Mouse (Mus musculus) CH12.LX (cell line): ENCODE results near the gene Uso1. TPM values are rescaled to one million over a fixed set of nuclear protein-coding genes. Genes with fewer than 3 reads are reported as not detected.

ENCODE experiments used
- DNase-seq: peaks from one replicate; pipeline ENCODE4 v3.0.0-alpha.2; 2013; ENCODE audit errors: extremely low read depth
- H3K27ac ChIP-seq: 2 replicates; pipeline ENCODE4 v1.5.1; 2012; ENCODE audit warnings: low read depth, mild to moderate bottlenecking, control low read depth, moderate library complexity; ENCODE audit not compliant: insufficient read depth
- H3K27me3 ChIP-seq: replicated peaks from 2 replicates; pipeline ENCODE3; 2012; ENCODE audit warnings: inconsistent platforms
- H3K36me3 ChIP-seq, 2 experiments: replicated peaks in 1 of 2; 2 replicates each; pipeline versions ENCODE3 to v1.6.1; 2012; ENCODE audit warnings: inconsistent platforms in 1 of 2, low read length in 1 of 2, mild to moderate bottlenecking in 1 of 2, mixed read lengths in 1 of 2, moderate library complexity in 1 of 2; ENCODE audit not compliant: control insufficient read depth in 1 of 2, insufficient read depth in 1 of 2
- H3K4me1 ChIP-seq, 2 experiments: 2 replicates each; pipeline ENCODE4 v1.6.1; 2012; ENCODE audit warnings: inconsistent platforms in 1 of 2, moderate library complexity in 1 of 2; ENCODE audit not compliant: insufficient read depth in 2 of 2, control insufficient read depth in 1 of 2
- H3K4me2 ChIP-seq: 2 replicates; pipeline ENCODE4 v1.6.1; 2012; ENCODE audit warnings: low read depth, mild to moderate bottlenecking, control low read depth; ENCODE audit not compliant: poor library complexity, insufficient read depth, severe bottlenecking
- H3K4me3 ChIP-seq, 3 experiments: fragments of 150-350 bp in 1 of 3; sonication (generic) in 1 of 3; replicated peaks in 1 of 3; 2 replicates each; pipeline versions ENCODE3 to v1.5.1; 2011 to 2012; ENCODE audit warnings: low read depth in 2 of 3, low read length in 2 of 3, mild to moderate bottlenecking in 2 of 3, moderate library complexity in 2 of 3, control low read depth in 1 of 3, improper control_type of control experiment in 1 of 3, inconsistent platforms in 1 of 3, mixed read lengths in 1 of 3; ENCODE audit not compliant: poor library complexity in 1 of 3
- H3K79me2 ChIP-seq: replicated peaks from 2 replicates; pipeline ENCODE4 v1.6.1; 2012; ENCODE audit warnings: mild to moderate bottlenecking, moderate library complexity; ENCODE audit not compliant: control insufficient read depth, poor library complexity, insufficient read depth, severe bottlenecking; ENCODE audit errors: extremely low read depth
- H3K9ac ChIP-seq: 2 replicates; pipeline ENCODE4 v1.6.1; 2012; ENCODE audit warnings: low read depth, mild to moderate bottlenecking, control low read depth, moderate library complexity; ENCODE audit not compliant: insufficient read depth
- H3K9me3 ChIP-seq: replicated peaks from 2 replicates; pipeline ENCODE3; 2012; ENCODE audit warnings: low read length, inconsistent platforms, mixed read lengths
- BHLHE40 ChIP-seq: IDR thresholded peaks from 2 replicates; pipeline ENCODE4 v1.6.1; 2011; ENCODE audit warnings: mild to moderate bottlenecking, low read depth, low read length, improper control_type of control experiment
- CHD2 ChIP-seq: IDR thresholded peaks from 2 replicates; pipeline ENCODE4 v1.6.1; 2011; ENCODE audit warnings: low read length, improper control_type of control experiment
- CTCF ChIP-seq, 2 experiments: IDR thresholded peaks in 1 of 2; conservative IDR thresholded peaks in 1 of 2; 2 replicates each; pipeline ENCODE4 v1.5.1; 2011 to 2012; ENCODE audit warnings: low read depth in 2 of 2, low read length in 2 of 2, improper control_type of control experiment in 1 of 2, inconsistent platforms in 1 of 2, mild to moderate bottlenecking in 1 of 2, moderate library complexity in 1 of 2
- E2F4 ChIP-seq: IDR thresholded peaks from 2 replicates; pipeline ENCODE4 v1.6.1; 2011; ENCODE audit warnings: low read depth, low read length, improper control_type of control experiment; ENCODE audit not compliant: insufficient replicate concordance
- ELF1 ChIP-seq: IDR thresholded peaks from 2 replicates; pipeline ENCODE4 v1.6.1; 2014; ENCODE audit warnings: low read depth, mild to moderate bottlenecking, inconsistent platforms, low read length, improper control_type of control experiment
- EP300 ChIP-seq: IDR thresholded peaks from 2 replicates; pipeline ENCODE4 v1.6.1; 2011; ENCODE audit warnings: low read length, improper control_type of control experiment
- ETS1 ChIP-seq: conservative IDR thresholded peaks from 2 replicates; pipeline ENCODE4 v1.6.1; 2012; ENCODE audit warnings: low read depth, mild to moderate bottlenecking, inconsistent platforms, low read length, improper control_type of control experiment, moderate library complexity
- HCFC1 ChIP-seq: IDR thresholded peaks from 2 replicates; pipeline ENCODE4 v1.6.1; 2012; ENCODE audit warnings: low read depth, mild to moderate bottlenecking, inconsistent platforms, low read length, improper control_type of control experiment
- IRF4 ChIP-seq: IDR thresholded peaks from 2 replicates; pipeline ENCODE4 v1.6.1; 2014; ENCODE audit warnings: low read depth, mild to moderate bottlenecking, inconsistent platforms, low read length, improper control_type of control experiment
- JUND ChIP-seq: conservative IDR thresholded peaks from 2 replicates; pipeline ENCODE4 v1.6.1; 2011; ENCODE audit warnings: low read depth, low read length, improper control_type of control experiment
- KAT2A ChIP-seq: IDR thresholded peaks from 2 replicates; pipeline ENCODE4 v1.6.1; 2012; ENCODE audit warnings: low read length, improper control_type of control experiment, inconsistent platforms; ENCODE audit not compliant: insufficient replicate concordance
- MAFK ChIP-seq: IDR thresholded peaks from 2 replicates; pipeline ENCODE4 v1.6.1; 2011; ENCODE audit warnings: low read length, improper control_type of control experiment; ENCODE audit not compliant: insufficient replicate concordance
- MEF2A ChIP-seq: IDR thresholded peaks from 2 replicates; pipeline ENCODE4 v1.6.1; 2014; ENCODE audit warnings: low read depth, mild to moderate bottlenecking, inconsistent platforms, low read length, improper control_type of control experiment, borderline replicate concordance
- MXI1 ChIP-seq: IDR thresholded peaks from 2 replicates; pipeline ENCODE4 v1.6.1; 2011; ENCODE audit warnings: mild to moderate bottlenecking, low read depth, low read length, improper control_type of control experiment
- MYC ChIP-seq: IDR thresholded peaks from 2 replicates; pipeline ENCODE4 v1.6.1; 2011; ENCODE audit warnings: low read depth, mild to moderate bottlenecking, improper control_type of control experiment, low read length
- NELFE ChIP-seq: IDR thresholded peaks from 2 replicates; pipeline ENCODE4 v1.6.1; 2011; ENCODE audit warnings: low read depth, low read length, improper control_type of control experiment
- NRF1 ChIP-seq: IDR thresholded peaks from 2 replicates; pipeline ENCODE4 v1.6.1; 2014; ENCODE audit warnings: low read depth, mild to moderate bottlenecking, inconsistent platforms, low read length, improper control_type of control experiment, moderate library complexity
- POLR2A ChIP-seq: IDR thresholded peaks from 2 replicates; pipeline ENCODE4 v1.6.1; 2011; ENCODE audit warnings: low read depth, mild to moderate bottlenecking, improper control_type of control experiment, low read length
- POLR2AphosphoS2 ChIP-seq: IDR thresholded peaks from 2 replicates; pipeline ENCODE4 v1.6.1; 2011; ENCODE audit warnings: low read depth, low read length, improper control_type of control experiment
- RAD21 ChIP-seq: IDR thresholded peaks from 2 replicates; pipeline ENCODE4 v1.6.1; 2011; ENCODE audit warnings: low read depth, mild to moderate bottlenecking, low read length, improper control_type of control experiment, moderate library complexity
- RCOR1 ChIP-seq: conservative IDR thresholded peaks from 2 replicates; pipeline ENCODE4 v1.6.1; 2012; ENCODE audit warnings: low read depth, mild to moderate bottlenecking, inconsistent platforms, low read length, improper control_type of control experiment
- SMC3 ChIP-seq: IDR thresholded peaks from 2 replicates; pipeline ENCODE4 v1.6.1; 2011; ENCODE audit warnings: low read depth, low read length, improper control_type of control experiment
- USF1 ChIP-seq: IDR thresholded peaks from 2 replicates; pipeline ENCODE4 v1.6.1; 2014; ENCODE audit warnings: low read depth, mild to moderate bottlenecking, inconsistent platforms, low read length, improper control_type of control experiment
- USF2 ChIP-seq: conservative IDR thresholded peaks from 2 replicates; pipeline ENCODE4 v1.6.1; 2011; ENCODE audit warnings: low read depth, low read length, improper control_type of control experiment
- ZC3H11A ChIP-seq: IDR thresholded peaks from 2 replicates; pipeline ENCODE4 v1.6.1; 2012; ENCODE audit warnings: low read depth, mild to moderate bottlenecking, inconsistent platforms, low read length, improper control_type of control experiment
- ZKSCAN1 ChIP-seq: IDR thresholded peaks from 2 replicates; pipeline ENCODE4 v1.6.1; 2012; ENCODE audit warnings: low read depth, inconsistent platforms, low read length, improper control_type of control experiment, borderline replicate concordance
- ZMIZ1 ChIP-seq: IDR thresholded peaks from 2 replicates; pipeline ENCODE4 v1.6.1; 2012; ENCODE audit warnings: low read depth, mild to moderate bottlenecking, inconsistent platforms, low read length, improper control_type of control experiment
- ZNF384 ChIP-seq: IDR thresholded peaks from 2 replicates; pipeline ENCODE4 v1.6.1; 2012; ENCODE audit warnings: low read depth, low read length, improper control_type of control experiment, inconsistent platforms
- dilution Hi-C: fragments of 300-500 bp; cut with MboI; formaldehyde crosslinking; loops from 2 replicates; pipeline ENCODE4 v1.14.3; 2020; ENCODE audit warnings: low sequenced_read_pairs; ENCODE audit not compliant: extremely low pct_unique_long_range_greater_than_20kb, extremely low pct_ligation_motif_present
- in situ Hi-C: fragments of 300-500 bp; cut with MboI; formaldehyde crosslinking; loops from 3 replicates; pipeline ENCODE4 v1.14.3; 2019; ENCODE audit warnings: low sequenced_read_pairs, low pct_ligation_motif_present, low pct_unique_long_range_greater_than_20kb, mixed read lengths
- polyA plus RNA-seq: library from polyadenylated mRNA; unstranded; fragments of >175 nt; gene quantifications from 2 replicates; pipeline ENCODE4 v1.2.1, GENCODE M21; 2012; ENCODE audit warnings: low read depth; ENCODE audit not compliant: insufficient read length
- total RNA-seq, 2 experiments: library from RNA; depleted of rRNA; stranded (reverse); fragments of 300-350 nt in 1 of 2; fragments of >200 nt in 1 of 2; gene quantifications; 2 replicates each; pipeline ENCODE4 v1.2.3; 2012 to 2014

The Uso1 gene
- total and polyA plus RNA-seq, 3 experiments, result 19.9 to 63.7 (median 20.9) TPM

- in situ Hi-C loops (loop anchor here (5.0 to 10.0 kb wide), 2 partner anchors 33 to 50 kb away; no protein-coding TSS in a partner anchor), dilution Hi-C loops (no loop called here)
- Histone ChIP-seq H3K4me3 (no peak overlapping the region), H3K9ac (no peak overlapping the region), H3K4me2 (no peak overlapping the region), H3K79me2 (no peaks in the 10 kb centered on the region), H3K4me1 (peaks cover 8 to 42% of the 10 kb centered on the region in 2 experiments), H3K36me3 (no peaks in the 10 kb centered on the region), H3K27ac (no peak overlapping the region), H3K27me3 (no peaks in the 10 kb centered on the region), H3K9me3 (no peaks in the 10 kb centered on the region)
- no peak for DNase-seq
- TF ChIP-seq CTCF (conservative IDR thresholded peaks at IDR 0.05 in 1 of 2, IDR thresholded peaks at IDR 0.05 in 1 of 2; ENCODE audit: low read depth in 2 of 2, low read length in 2 of 2) (no peak), POLR2AphosphoS2 (no peak), MYC (no peak), SMC3 (no peak), CHD2 (no peak), BHLHE40 (no peak), ZMIZ1 (no peak), USF1 (no peak), ZKSCAN1 (no peak), MXI1 (no peak), NELFE (no peak), JUND (no peak), MAFK (no peak), NRF1 (no peak), ZNF384 (no peak)
These were observed 97.3 kb downstream of the Uso1 start for GRCm38 (mm10) chr5:92234939-92235557.

- H3K36me3 ChIP-seq, result peaks cover 0 to 3% of the 10 kb centered on the region in 2 experiments
- H3K4me2 ChIP-seq, result peak overlapping the region; percentile 18; the same call in 1 of the 2 replicates
- H3K4me3 ChIP-seq, result no peak overlapping the region
- H3K79me2 ChIP-seq, result no peaks in the 10 kb centered on the region
- DNase-seq, result peak; percentile 65
- no peaks in the 10 kb centered on the region for H3K9me3 ChIP-seq
- H3K9ac ChIP-seq, result no peak overlapping the region
- no peaks in the 10 kb centered on the region for H3K27me3 ChIP-seq
- no peak overlapping the region for H3K27ac ChIP-seq
- dilution Hi-C loops (no loop called here), in situ Hi-C loops (loop anchor here (5.0 to 10.0 kb wide), 2 partner anchors 37 to 55 kb away; no protein-coding TSS in a partner anchor)
- H3K4me1 ChIP-seq, result peaks cover 3 to 20% of the 10 kb centered on the region in 2 experiments; a peak in 3 of 4 replicates
- TF ChIP-seq POLR2AphosphoS2 (no peak), CHD2 (no peak), JUND (no peak), HCFC1 (peak; percentile 51), MEF2A (no peak), EP300 (no peak), CTCF (conservative IDR thresholded peaks at IDR 0.05 in 1 of 2, IDR thresholded peaks at IDR 0.05 in 1 of 2; ENCODE audit: low read depth in 2 of 2, low read length in 2 of 2) (peak; percentile 35 to 86; a peak in 3 of 4 replicates), SMC3 (peak; percentile 81), NELFE (no peak), RAD21 (peak; percentile 90), E2F4 (no peak), IRF4 (peak; percentile 58; the same call in 1 of the 2 replicates), ZC3H11A (peak; percentile 27; the same call in 1 of the 2 replicates), USF1 (no peak), ELF1 (peak; percentile 81), ETS1 (no peak), RCOR1 (no peak), MYC (no peak; the same call in 1 of the 2 replicates), NRF1 (no peak), POLR2A (no peak), USF2 (no peak), KAT2A (no peak), BHLHE40 (peak; percentile 36; the same call in 1 of the 2 replicates)
These were observed 101.8 kb downstream of the Uso1 start for GRCm38 (mm10) chr5:92239333-92240232.
